Mouse (Mus musculus) skeletal muscle tissue, adult 2 months (tissue): ENCODE measurements at regions not wholly inside any gene's neighbourhood (a gene's known extent, or its start where the extent isn't known, plus 50 kb on each side); places are given as distances from the start of the nearest gene placed in this dataset.
"Not testable (repeated sequence)": the region's sequence is repeated elsewhere in the genome, so short reads cannot be mapped to it uniquely, and the experiment has no call there.

Experiments used
- DNase-seq: peaks from one replicate; pipeline ENCODE4 v3.0.0-alpha.2; 2012; ENCODE audit warnings: low read depth, low spot score

DNA sequence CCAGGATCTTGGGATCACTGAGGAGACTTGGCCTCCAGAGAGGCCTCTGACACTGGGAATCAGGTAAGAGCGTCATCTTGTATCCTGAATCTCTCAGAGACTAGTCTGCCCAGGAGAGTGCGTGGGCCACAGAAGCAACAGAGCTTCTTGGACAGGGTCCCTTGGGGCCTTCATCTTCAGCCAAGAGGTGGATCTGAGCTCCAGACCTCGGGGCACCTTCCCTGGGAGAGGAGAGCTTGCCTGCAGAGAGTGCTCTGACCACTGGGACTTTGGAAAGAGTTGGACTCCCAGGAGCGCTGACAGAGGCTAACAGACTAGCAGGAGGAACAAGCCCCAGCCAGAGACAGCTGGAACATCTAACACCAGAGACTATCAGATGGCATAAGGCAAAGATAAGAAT, 73.9 kb upstream of the Gm15319 start:
- DNase-seq: not testable (repeated sequence)

DNA sequence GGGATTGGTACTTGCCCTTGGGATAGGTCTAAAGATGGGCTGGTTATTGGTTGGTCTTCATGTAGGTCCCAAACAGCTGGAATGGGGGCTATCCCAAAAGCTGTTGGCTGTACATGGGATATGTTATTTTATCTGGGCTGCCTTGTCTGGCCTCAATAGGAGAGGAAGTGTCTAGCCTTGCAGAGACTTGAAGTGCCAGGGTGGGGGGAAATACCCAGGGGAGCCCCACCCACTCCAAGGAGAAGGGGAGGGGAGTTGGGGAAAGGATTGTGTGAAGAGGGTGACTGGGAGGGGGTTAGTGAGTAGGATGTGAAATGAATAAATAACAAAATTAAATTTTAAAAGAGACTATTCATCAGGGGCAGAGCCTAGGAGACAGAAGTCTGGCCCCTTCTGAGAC, 70.2 kb upstream of the Gm15319 start:
- not testable (repeated sequence) for DNase-seq

DNA sequence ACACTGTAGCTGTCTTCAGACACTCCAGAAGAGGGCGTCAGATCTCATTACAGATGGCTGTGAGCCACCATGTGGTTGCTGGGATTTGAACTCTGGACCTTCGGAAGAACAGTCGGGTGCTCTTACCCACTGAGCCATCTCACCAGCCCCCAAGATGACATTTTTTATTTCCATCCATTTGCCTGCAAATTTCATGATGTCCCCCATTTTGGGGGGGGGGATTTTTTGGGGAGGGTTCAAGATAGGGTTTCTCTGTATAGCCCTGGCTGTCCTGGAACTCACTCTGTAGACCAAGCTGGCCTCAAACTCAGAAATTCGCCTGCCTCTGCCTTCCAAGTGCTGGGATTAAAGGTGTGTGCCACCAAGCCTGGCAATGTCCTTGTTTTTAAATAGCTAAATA, 66.5 kb upstream of the Gm15319 start:
- DNase-seq: not testable (repeated sequence)

DNA sequence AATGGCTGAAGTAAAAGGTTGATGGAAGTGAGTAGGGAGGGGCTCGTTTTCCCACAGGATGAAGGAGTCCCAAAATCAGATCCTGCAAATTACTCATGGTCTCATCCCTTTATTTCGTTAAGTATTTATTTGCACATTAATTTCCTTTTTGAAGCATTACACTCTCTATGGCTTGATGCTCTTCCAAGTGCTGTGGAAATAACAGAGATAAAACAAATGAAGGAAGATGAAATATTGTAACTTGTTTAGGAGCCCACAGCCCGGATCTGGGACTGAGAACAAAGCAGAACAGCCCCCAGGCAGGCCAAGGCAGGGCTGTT, 61.9 kb upstream of the Gm15319 start:
- peak; percentile 9 for DNase-seq

DNA sequence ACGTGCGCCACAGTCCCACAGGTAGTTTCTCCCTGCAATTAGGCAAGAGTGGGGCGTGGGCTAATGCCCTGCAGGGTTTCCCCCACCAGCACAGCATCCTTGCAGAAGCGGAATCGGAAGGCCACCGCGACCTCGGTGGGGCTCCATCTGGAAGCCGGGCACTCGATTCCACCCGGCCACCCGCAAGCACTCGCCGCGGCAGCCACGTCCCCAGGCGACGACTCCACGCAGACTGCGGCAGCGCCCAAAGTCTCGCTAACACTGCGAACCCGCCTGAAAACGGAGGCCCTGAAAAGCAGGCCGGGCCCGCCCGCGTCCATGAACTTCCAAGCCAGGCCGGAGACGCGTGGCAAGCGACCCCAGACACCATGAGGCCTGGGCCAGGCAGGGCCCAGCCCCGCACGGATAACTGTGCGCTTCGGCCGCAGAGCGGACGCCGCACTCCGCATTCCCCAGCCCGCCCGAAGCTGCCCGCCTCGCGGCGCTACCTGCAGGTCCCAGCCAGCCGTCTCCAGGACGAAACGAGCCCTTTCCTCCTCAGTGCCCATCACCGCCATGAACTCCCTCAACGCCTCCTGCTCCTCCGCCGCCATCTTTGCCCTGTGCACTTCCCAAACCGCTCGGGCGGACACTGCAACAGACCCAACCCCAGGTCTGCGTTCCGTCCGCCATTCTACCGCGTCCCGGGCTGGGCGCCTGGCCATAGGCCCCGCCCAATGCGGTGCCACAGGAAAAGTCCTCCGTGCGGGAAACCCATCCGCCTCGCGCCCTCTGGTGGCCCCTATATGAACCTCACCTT, 61.3 kb upstream of the Gm15319 start:
- peak; percentile 95 for DNase-seq

DNA sequence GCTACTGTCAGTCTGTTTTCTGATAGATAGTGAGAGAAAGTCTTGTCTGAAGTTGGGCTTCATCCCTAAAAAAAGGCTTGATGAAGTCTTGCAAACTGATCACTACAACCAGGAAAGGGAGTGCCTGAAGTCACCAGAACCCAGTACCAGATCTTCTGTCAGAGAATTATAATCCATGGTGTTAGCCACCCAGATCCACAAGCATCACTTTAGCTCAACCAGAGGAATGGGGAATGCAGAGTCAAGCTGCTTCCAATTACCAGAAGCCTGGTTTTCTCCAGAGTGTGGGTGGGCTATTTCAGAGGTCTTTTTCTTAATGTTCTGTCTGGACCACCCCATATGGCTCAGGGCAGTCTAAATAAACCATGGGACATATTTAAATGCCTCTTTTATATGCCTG, 57.8 kb upstream of the Gm15319 start:
- not testable (repeated sequence) for DNase-seq
